Mouse (Mus musculus): ENCODE measurements around the gene Tmem245.
A peak's percentile ranks its signal among the peaks of the same experiment; 100 is the strongest.

The Tmem245 gene

GRCm38 (mm10) chr4:56864417-56865001 lies 82.7 kb downstream of the Tmem245 start:
- peak; percentile 37 for DNase-seq (ENCODE audit: low spot score)

- DNase-seq (ENCODE audit: low spot score): peak; percentile 12
Measured at GRCm38 (mm10) chr4:56864016-56864415, 83.2 kb downstream of the Tmem245 start.

DNA sequence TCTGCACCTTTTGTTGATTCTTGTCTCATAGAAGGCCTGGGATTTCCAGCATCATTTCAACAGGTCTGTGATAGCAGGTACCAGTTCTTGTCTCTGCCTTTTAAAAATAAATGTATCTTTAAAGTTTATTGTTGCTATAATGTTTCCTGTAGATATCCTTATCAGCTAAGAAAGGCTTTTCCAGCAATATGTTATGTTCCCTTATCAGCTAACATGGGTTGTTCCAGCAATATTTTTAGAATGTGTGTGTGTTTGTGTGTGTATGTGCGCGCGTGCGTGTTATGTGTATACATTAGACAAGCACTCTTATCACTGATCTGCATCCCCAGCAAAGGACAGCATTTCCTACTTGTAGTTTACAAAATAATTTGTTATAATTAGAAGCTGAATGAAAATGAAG lies 85.7 kb downstream of the Tmem245 start:
- DNase-seq (ENCODE audit: low spot score): no peak

DNA sequence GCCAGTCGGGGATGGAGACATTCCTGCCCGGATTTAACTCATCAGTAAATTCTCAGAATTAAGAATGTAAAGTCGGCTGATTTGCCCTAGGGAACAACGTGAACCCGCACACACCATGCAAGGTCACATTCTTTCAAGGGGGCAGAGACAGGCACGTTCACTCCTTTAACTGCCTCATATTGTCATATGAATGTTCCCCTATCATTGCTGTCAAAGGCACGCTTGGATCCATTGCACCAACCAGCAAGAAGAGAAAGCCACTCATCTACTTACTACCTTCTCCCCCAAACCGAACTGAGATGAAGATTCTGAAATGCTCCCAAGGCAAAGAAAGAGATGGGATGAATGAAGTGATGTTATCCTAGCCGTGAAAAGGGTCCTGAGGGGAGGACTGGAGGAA lies 88.5 kb downstream of the Tmem245 start:
- DNase-seq (ENCODE audit: low spot score): no peak

DNA sequence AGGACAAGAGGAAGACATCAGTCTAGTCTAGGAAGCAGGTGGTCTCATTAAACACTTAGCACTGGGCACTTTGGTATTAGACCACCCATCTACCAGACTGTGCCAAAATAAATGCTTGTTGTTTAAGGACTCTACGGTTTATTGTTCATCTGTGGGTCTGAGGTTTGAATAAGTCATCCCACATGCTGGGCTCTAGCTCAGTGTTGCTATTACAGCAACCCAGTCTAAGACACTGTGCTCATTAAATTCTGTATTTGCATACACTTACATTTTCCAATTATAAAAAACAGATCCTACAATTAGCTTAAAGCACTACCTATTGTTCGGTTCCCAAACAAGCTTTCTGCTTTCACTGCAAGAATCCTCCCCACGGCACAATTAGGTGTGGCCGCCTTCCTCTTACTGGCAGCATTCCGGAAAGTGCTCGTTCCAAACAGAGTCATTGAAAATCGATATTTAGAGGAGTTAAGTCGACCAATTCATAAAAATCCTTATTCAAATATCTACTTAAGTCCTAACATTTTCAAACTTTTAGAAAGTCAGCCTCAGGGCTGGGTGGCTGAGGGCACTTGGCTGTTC lies 90.8 kb downstream of the Tmem245 start:
- DNase-seq (ENCODE audit: low spot score): no peak

- no peak for DNase-seq (ENCODE audit: low spot score)
Measured at GRCm38 (mm10) chr4:56855935-56856334, 91.3 kb downstream of the Tmem245 start.

- DNase-seq (ENCODE audit: low spot score): no peak
Measured at GRCm38 (mm10) chr4:56850724-56851123, 96.5 kb downstream of the Tmem245 start.

GRCm38 (mm10) chr4:56848044-56848443 lies 99.2 kb downstream of the Tmem245 start:
- DNase-seq (ENCODE audit: low spot score): no peak

DNA sequence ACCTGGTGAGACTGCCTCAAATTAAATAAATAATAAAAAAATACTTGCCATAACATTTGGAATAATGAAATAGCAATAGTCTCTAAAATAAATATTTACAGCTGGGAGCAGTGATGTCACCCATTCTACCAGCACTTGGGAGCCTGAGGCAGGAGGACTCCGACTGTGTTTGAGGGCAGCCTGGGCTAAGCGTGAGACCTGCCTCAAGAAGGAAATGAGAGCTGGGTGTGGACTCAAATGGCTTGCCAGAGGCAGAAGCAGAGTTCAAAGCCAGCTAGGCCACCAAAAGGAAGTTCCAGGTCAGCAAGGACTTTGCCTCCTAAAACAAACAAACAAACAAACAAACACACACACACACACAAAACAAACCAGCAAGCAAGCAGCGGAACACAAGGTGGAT lies 99.8 kb downstream of the Tmem245 start:
- no peak for DNase-seq (ENCODE audit: low spot score)

DNA sequence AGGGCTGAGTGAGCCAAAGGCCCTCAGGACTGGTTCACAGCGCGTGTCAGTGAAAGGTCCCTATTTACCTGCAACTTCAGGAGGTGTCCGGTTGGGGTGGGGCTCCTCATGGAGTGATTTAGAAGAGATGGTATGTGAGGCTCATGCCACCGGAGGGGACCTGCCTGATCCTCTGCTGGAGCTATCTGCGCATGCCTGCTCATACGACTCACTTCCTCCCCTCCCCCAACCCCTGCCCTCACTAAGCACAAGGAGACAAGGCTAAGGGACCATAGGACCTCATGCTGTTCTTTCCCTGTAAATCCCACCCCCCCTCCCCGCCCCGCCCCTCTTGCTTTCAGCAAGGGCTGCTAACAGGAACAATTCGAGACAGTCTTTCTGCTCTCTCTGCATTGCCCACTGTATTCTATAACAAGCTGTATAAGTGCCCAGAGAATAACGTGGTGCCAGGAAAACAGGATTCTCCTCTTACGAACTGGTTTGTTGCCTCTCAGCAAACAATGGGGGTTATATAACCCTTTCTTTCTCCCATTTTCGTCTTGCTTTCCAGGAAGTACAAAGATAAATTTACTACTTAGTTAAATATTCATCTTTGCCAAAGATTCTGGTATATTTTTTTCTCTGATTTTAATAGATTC lies 101.2 kb downstream of the Tmem245 start:
- no peak for DNase-seq (ENCODE audit: low spot score)

- DNase-seq (ENCODE audit: low spot score): no peak
Measured at GRCm38 (mm10) chr4:56844911-56845310, 102.3 kb downstream of the Tmem245 start.

GRCm38 (mm10) chr4:56843963-56844362 lies 103.3 kb downstream of the Tmem245 start:
- no peak for DNase-seq (ENCODE audit: low spot score)

GRCm38 (mm10) chr4:56842501-56842900 lies 104.7 kb downstream of the Tmem245 start:
- DNase-seq (ENCODE audit: low spot score): no peak

GRCm38 (mm10) chr4:56840297-56840696 lies 106.9 kb downstream of the Tmem245 start:
- DNase-seq (ENCODE audit: low spot score): no peak

DNA sequence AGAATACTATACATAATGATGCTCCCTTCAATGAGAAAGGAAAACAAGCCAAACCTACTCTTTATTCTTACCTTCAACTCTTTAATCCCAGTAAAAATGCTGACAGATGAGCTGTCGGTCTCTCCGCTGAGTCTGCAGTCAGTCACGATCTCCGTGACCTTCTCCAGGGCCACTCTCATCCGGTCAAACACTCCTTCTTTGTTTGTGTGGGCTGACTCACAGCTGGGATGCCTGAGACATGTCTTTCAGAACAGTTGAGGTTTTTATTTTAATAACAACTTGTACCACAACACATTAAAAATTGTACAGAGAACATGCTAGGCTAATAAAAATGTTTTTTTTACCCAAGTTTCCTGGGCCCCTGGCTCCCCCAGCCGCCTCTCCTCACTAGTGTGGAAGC lies 109.6 kb downstream of the Tmem245 start:
- DNase-seq (ENCODE audit: low spot score): no peak

GRCm38 (mm10) chr4:56831998-56832397 lies 115.2 kb downstream of the Tmem245 start:
- DNase-seq (ENCODE audit: low spot score): no peak

GRCm38 (mm10) chr4:56831013-56831609 lies 116.1 kb downstream of the Tmem245 start:
- no peak for DNase-seq (ENCODE audit: low spot score)

DNA sequence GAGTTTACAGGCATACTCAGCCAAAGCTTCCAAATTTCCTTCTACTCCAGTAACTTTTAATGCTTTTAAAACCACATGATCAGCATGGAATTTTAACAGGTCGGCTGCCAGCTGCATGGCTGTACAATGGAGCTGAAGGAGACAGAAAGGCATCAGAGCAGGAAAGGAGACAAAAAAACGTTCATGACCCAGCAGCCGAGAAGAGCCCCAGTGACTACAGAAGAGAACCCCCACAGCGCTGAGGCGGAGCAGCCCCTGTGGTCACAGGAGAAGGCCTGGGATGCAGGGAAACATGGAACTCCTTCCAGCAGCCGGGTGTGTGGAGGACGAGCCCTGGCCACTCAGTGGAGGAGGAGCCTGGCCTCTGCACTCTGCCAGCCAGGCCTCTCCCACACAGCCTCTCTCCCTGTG lies 117.7 kb downstream of the Tmem245 start:
- DNase-seq (ENCODE audit: low spot score): peak; percentile 40

DNA sequence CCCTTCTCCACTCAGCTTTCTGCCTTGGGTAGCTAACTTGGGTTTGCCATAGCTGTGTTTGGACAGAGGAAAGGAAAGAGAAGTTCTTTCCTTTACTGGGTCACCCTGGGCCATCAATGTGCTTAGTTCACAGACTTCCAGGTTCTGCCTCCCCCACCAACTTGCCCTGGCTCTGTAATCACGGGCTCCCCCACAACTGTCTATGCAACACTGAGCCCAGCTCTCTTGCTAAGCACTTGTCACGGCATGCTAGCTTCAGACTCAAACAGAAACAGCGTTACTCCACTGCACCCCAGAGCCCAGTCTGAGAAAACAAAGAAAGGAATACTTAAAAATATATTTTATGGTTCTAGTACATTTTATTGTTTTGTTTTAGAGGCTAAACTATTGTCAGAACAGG lies 118.3 kb downstream of the Tmem245 start:
- DNase-seq (ENCODE audit: low spot score): no peak

GRCm38 (mm10) chr4:56824231-56824630 lies 123.0 kb downstream of the Tmem245 start:
- DNase-seq (ENCODE audit: low spot score): no peak

GRCm38 (mm10) chr4:56820017-56820550 lies 127.2 kb downstream of the Tmem245 start:
- peak; percentile 40 for DNase-seq (ENCODE audit: low spot score)

Measured in adipocyte (in vitro differentiated cells).